Mouse (Mus musculus) intestine, embryonic 15.5 days (tissue): ENCODE results near the gene Fam160a1. TPM values are rescaled to one million over a fixed set of nuclear protein-coding genes. Genes with fewer than 3 reads are reported as not detected.

Source experiments
- ATAC-seq: fragments of 200-750 bp; cut with Nextera tagmentation; 2 replicates; pipeline ENCODE4 v1.8.0; 2017; ENCODE audit warnings: moderate TSS enrichment, moderate library complexity
- H3K27ac ChIP-seq: fragments of 300-500 bp; sonication (generic); 2 replicates; pipeline ENCODE4 v1.5.1; 2015; ENCODE audit warnings: mild to moderate bottlenecking, inconsistent platforms
- H3K27me3 ChIP-seq: fragments of 300-500 bp; sonication (generic); replicated peaks from 2 replicates; pipeline ENCODE4 v1.6.1; 2015; ENCODE audit warnings: inconsistent platforms
- H3K36me3 ChIP-seq: fragments of 300-500 bp; sonication (generic); 2 replicates; pipeline ENCODE4 v1.6.1; 2015; ENCODE audit warnings: inconsistent platforms
- H3K4me1 ChIP-seq: fragments of 300-500 bp; sonication (generic); replicated peaks from 2 replicates; pipeline ENCODE4 v1.6.1; 2015; ENCODE audit warnings: inconsistent platforms
- H3K4me2 ChIP-seq: fragments of 300-500 bp; sonication (generic); replicated peaks from 2 replicates; pipeline ENCODE4 v1.6.1; 2015; ENCODE audit warnings: mild to moderate bottlenecking, inconsistent platforms
- H3K4me3 ChIP-seq: fragments of 300-500 bp; sonication (generic); replicated peaks from 2 replicates; pipeline ENCODE4 v1.5.1; 2015; ENCODE audit warnings: inconsistent platforms
- H3K9ac ChIP-seq: fragments of 300-500 bp; sonication (generic); 2 replicates; pipeline ENCODE4 v1.6.1; 2015; ENCODE audit warnings: inconsistent platforms
- H3K9me3 ChIP-seq: fragments of 300-500 bp; sonication (generic); 2 replicates; pipeline ENCODE4 v1.6.1; 2016; ENCODE audit warnings: inconsistent platforms
- WGBS: fragments of 180-500 bp; shearing (Covaris S2); methylation state at CpG from one replicate; pipeline ENCODE4 v1.1.7; 2015; 5-methylcytosine and 5-hydroxymethylcytosine counted together
- polyA plus RNA-seq: library from polyadenylated mRNA; unstranded; fragments of >200 nt; fragmentation: Nextera tagmentation; extraction: Ambion mirVana; gene quantifications from 2 replicates; pipeline ENCODE4 v1.2.1, GENCODE M21; 2015

The Fam160a1 gene
- polyA plus RNA-seq, 1 experiment from 2014 or later, result 3.1 TPM

GRCm38 (mm10) chr3:85688341-85688740 is 128.8 kb downstream of the Fam160a1 start:
- no peak overlapping the region for H3K9ac ChIP-seq
- no peaks in the 10 kb centered on the region for H3K4me1 ChIP-seq
- H3K36me3 ChIP-seq, result no peaks in the 10 kb centered on the region
- H3K4me2 ChIP-seq, result no peak overlapping the region
- H3K9me3 ChIP-seq, result no peaks in the 10 kb centered on the region
- no peak overlapping the region for H3K4me3 ChIP-seq
- ATAC-seq, result no peak
- H3K27ac ChIP-seq, result no peak overlapping the region
- no peaks in the 10 kb centered on the region for H3K27me3 ChIP-seq
- WGBS, result 93% methylated on average over 14 of the region's 14 CpGs

GRCm38 (mm10) chr3:85685271-85685670 is 131.8 kb downstream of the Fam160a1 start:
- H3K27me3 ChIP-seq, result no peaks in the 10 kb centered on the region
- no peak overlapping the region for H3K4me2 ChIP-seq
- H3K36me3 ChIP-seq, result no peaks in the 10 kb centered on the region
- H3K4me1 ChIP-seq, result no peaks in the 10 kb centered on the region
- H3K27ac ChIP-seq, result no peak overlapping the region
- no peak overlapping the region for H3K4me3 ChIP-seq
- no peak for ATAC-seq
- no peaks in the 10 kb centered on the region for H3K9me3 ChIP-seq
- H3K9ac ChIP-seq, result no peak overlapping the region
- WGBS, result 79% methylated on average over 8 of the region's 8 CpGs

GRCm38 (mm10) chr3:85683618-85684017 is 133.5 kb downstream of the Fam160a1 start:
- H3K27ac ChIP-seq, result no peak overlapping the region
- H3K36me3 ChIP-seq, result no peaks in the 10 kb centered on the region
- H3K9me3 ChIP-seq, result no peaks in the 10 kb centered on the region
- H3K27me3 ChIP-seq, result no peaks in the 10 kb centered on the region
- H3K4me1 ChIP-seq, result no peaks in the 10 kb centered on the region
- no peak overlapping the region for H3K4me3 ChIP-seq
- no peak overlapping the region for H3K9ac ChIP-seq
- no peak overlapping the region for H3K4me2 ChIP-seq
- ATAC-seq, result no peak
- WGBS, result 83% methylated on average over 5 of the region's 5 CpGs

GRCm38 (mm10) chr3:85681136-85681535 is 136.0 kb downstream of the Fam160a1 start:
- Histone ChIP-seq H3K9ac (no peak overlapping the region), H3K27ac (no peak overlapping the region), H3K4me2 (no peak overlapping the region), H3K4me3 (no peak overlapping the region), H3K36me3 (no peaks in the 10 kb centered on the region), H3K9me3 (no peaks in the 10 kb centered on the region), H3K4me1 (no peaks in the 10 kb centered on the region), H3K27me3 (no peaks in the 10 kb centered on the region)
- ATAC-seq, result no peak
- whole genome bisulfite sequencing, result 78% methylated on average over 7 of the region's 7 CpGs

- Histone ChIP-seq H3K9me3 (no peaks in the 10 kb centered on the region), H3K4me2 (no peak overlapping the region), H3K27me3 (no peaks in the 10 kb centered on the region), H3K4me3 (no peak overlapping the region), H3K27ac (no peak overlapping the region), H3K36me3 (no peaks in the 10 kb centered on the region), H3K4me1 (no peaks in the 10 kb centered on the region), H3K9ac (no peak overlapping the region)
- WGBS, result 86% methylated on average over 5 of the region's 5 CpGs
- ATAC-seq, result no peak
Measured at GRCm38 (mm10) chr3:85679960-85680359, 137.1 kb downstream of the Fam160a1 start.

- H3K4me3 ChIP-seq, result no peak overlapping the region
- no peak overlapping the region for H3K27ac ChIP-seq
- WGBS, result 81% methylated on average over 8 of the region's 8 CpGs
- no peaks in the 10 kb centered on the region for H3K9me3 ChIP-seq
- no peak overlapping the region for H3K4me2 ChIP-seq
- H3K36me3 ChIP-seq, result no peaks in the 10 kb centered on the region
- H3K9ac ChIP-seq, result no peak overlapping the region
- no peak for ATAC-seq
- no peaks in the 10 kb centered on the region for H3K4me1 ChIP-seq
- no peaks in the 10 kb centered on the region for H3K27me3 ChIP-seq
Measured at GRCm38 (mm10) chr3:85679312-85679933, 137.7 kb downstream of the Fam160a1 start.

GRCm38 (mm10) chr3:85677952-85678351 is 139.1 kb downstream of the Fam160a1 start:
- Histone ChIP-seq H3K36me3 (no peaks in the 10 kb centered on the region), H3K4me1 (no peaks in the 10 kb centered on the region), H3K9ac (no peak overlapping the region), H3K4me2 (no peak overlapping the region), H3K27ac (no peak overlapping the region), H3K9me3 (no peaks in the 10 kb centered on the region), H3K27me3 (no peaks in the 10 kb centered on the region), H3K4me3 (no peak overlapping the region)
- no peak for ATAC-seq
- WGBS, result 62% methylated on average over 3 of the region's 3 CpGs

GRCm38 (mm10) chr3:85677133-85677532 is 140.0 kb downstream of the Fam160a1 start:
- Histone ChIP-seq H3K4me2 (no peak overlapping the region), H3K4me1 (no peaks in the 10 kb centered on the region), H3K36me3 (no peaks in the 10 kb centered on the region), H3K27ac (no peak overlapping the region), H3K9me3 (no peaks in the 10 kb centered on the region), H3K9ac (no peak overlapping the region), H3K27me3 (no peaks in the 10 kb centered on the region), H3K4me3 (no peak overlapping the region)
- 75% methylated on average over 8 of the region's 8 CpGs for WGBS
- ATAC-seq, result no peak

- ATAC-seq, result no peak
- 80% methylated on average over 6 of the region's 6 CpGs for WGBS
- Histone ChIP-seq H3K4me2 (no peak overlapping the region), H3K9me3 (no peaks in the 10 kb centered on the region), H3K4me3 (no peak overlapping the region), H3K27me3 (no peaks in the 10 kb centered on the region), H3K36me3 (no peaks in the 10 kb centered on the region), H3K9ac (no peak overlapping the region), H3K27ac (no peak overlapping the region), H3K4me1 (no peaks in the 10 kb centered on the region)
Measured at GRCm38 (mm10) chr3:85669844-85670243, 147.2 kb downstream of the Fam160a1 start.

GRCm38 (mm10) chr3:85667683-85668082 is 149.4 kb downstream of the Fam160a1 start:
- Histone ChIP-seq H3K36me3 (no peaks in the 10 kb centered on the region), H3K27ac (no peak overlapping the region), H3K27me3 (no peaks in the 10 kb centered on the region), H3K4me1 (no peaks in the 10 kb centered on the region), H3K4me2 (no peak overlapping the region), H3K9me3 (no peaks in the 10 kb centered on the region), H3K4me3 (no peak overlapping the region), H3K9ac (no peak overlapping the region)
- 93% methylated on average over 6 of the region's 6 CpGs for WGBS
- ATAC-seq, result no peak

- H3K4me1 ChIP-seq, result no peaks in the 10 kb centered on the region
- ATAC-seq, result no peak
- H3K4me2 ChIP-seq, result no peak overlapping the region
- H3K27me3 ChIP-seq, result no peaks in the 10 kb centered on the region
- no peak overlapping the region for H3K4me3 ChIP-seq
- WGBS, result 48% methylated on average over 12 of the region's 12 CpGs
- H3K9me3 ChIP-seq, result no peaks in the 10 kb centered on the region
- H3K9ac ChIP-seq, result no peak overlapping the region
- no peak overlapping the region for H3K27ac ChIP-seq
- no peaks in the 10 kb centered on the region for H3K36me3 ChIP-seq
Measured at GRCm38 (mm10) chr3:85666736-85667135, 150.4 kb downstream of the Fam160a1 start.

- ATAC-seq, result no peak
- Histone ChIP-seq H3K27me3 (no peaks in the 10 kb centered on the region), H3K4me3 (no peak overlapping the region), H3K27ac (no peak overlapping the region), H3K4me2 (no peak overlapping the region), H3K4me1 (no peaks in the 10 kb centered on the region), H3K36me3 (no peaks in the 10 kb centered on the region), H3K9ac (no peak overlapping the region), H3K9me3 (no peaks in the 10 kb centered on the region)
- WGBS, result 62% methylated on average over 3 of the region's 3 CpGs
Measured at GRCm38 (mm10) chr3:85666166-85666565, 150.9 kb downstream of the Fam160a1 start.

- Histone ChIP-seq H3K4me2 (no peak overlapping the region), H3K27me3 (no peaks in the 10 kb centered on the region), H3K9me3 (no peaks in the 10 kb centered on the region), H3K4me1 (no peaks in the 10 kb centered on the region), H3K27ac (no peak overlapping the region), H3K9ac (no peak overlapping the region), H3K36me3 (no peaks in the 10 kb centered on the region), H3K4me3 (no peak overlapping the region)
- 81% methylated on average over 10 of the region's 10 CpGs for WGBS
- no peak for ATAC-seq
Measured at GRCm38 (mm10) chr3:85664591-85665171, 152.4 kb downstream of the Fam160a1 start.
